Mouse (Mus musculus) ES-E14 (cell line): ENCODE data around the gene Fnbp1l. TPM values are rescaled to one million over a fixed set of nuclear protein-coding genes. Genes with fewer than 3 reads are reported as not detected.

Experiments
- DNase-seq: peaks from one replicate; pipeline ENCODE4 v3.0.0-alpha.2; 2013; ENCODE audit warnings: low read depth, low spot score
- H3K27ac ChIP-seq: 2 replicates; pipeline ENCODE4 v1.5.1; 2012; ENCODE audit warnings: low read depth, mild to moderate bottlenecking, low read length, moderate library complexity, mixed read lengths; ENCODE audit not compliant: poor library complexity, insufficient read depth, severe bottlenecking
- H3K36me3 ChIP-seq: 2 replicates; pipeline ENCODE4 v1.6.1; 2012; ENCODE audit warnings: mild to moderate bottlenecking, low read length, moderate library complexity, mixed read lengths; ENCODE audit not compliant: control insufficient read depth, poor library complexity, insufficient read depth, severe bottlenecking
- H3K4me1 ChIP-seq, 2 experiments: fragments of 150-350 bp in 1 of 2; sonication (generic) in 1 of 2; 2 replicates each; pipeline ENCODE4 v1.6.1; 2012; ENCODE audit warnings: low read length in 2 of 2, mild to moderate bottlenecking in 1 of 2, mixed read lengths in 1 of 2; ENCODE audit not compliant: control insufficient read depth in 2 of 2, insufficient read depth in 2 of 2, poor library complexity in 1 of 2
- H3K4me3 ChIP-seq, 2 experiments: fragments of 150-350 bp in 1 of 2; sonication (generic) in 1 of 2; 2 replicates each; pipeline ENCODE4 v1.5.1; 2012; ENCODE audit warnings: low read length in 2 of 2, low read depth in 1 of 2, mild to moderate bottlenecking in 1 of 2, mixed read lengths in 1 of 2; ENCODE audit not compliant: insufficient read depth in 1 of 2, poor library complexity in 1 of 2, severe bottlenecking in 1 of 2
- H3K9ac ChIP-seq: 2 replicates; pipeline ENCODE4 v1.6.1; 2012; ENCODE audit warnings: low read depth, mild to moderate bottlenecking, low read length, mixed read lengths; ENCODE audit not compliant: poor library complexity, insufficient read depth, severe bottlenecking
- H3K9me3 ChIP-seq: fragments of 150-350 bp; sonication (generic); 2 replicates; pipeline ENCODE4 v1.6.1; 2012; ENCODE audit warnings: low read depth, mild to moderate bottlenecking, low read length; ENCODE audit not compliant: control insufficient read depth, insufficient read depth
- CHD2 ChIP-seq: IDR thresholded peaks from 2 replicates; pipeline ENCODE4 v1.6.1; 2014; ENCODE audit warnings: mild to moderate bottlenecking, low read depth, low read length, inconsistent platforms
- HCFC1 ChIP-seq: IDR thresholded peaks from 2 replicates; pipeline ENCODE4 v1.6.1; 2012; ENCODE audit warnings: low read length, inconsistent platforms, borderline replicate concordance; ENCODE audit not compliant: insufficient read depth
- MAFK ChIP-seq: IDR thresholded peaks from 2 replicates; pipeline ENCODE4 v1.6.1; 2014; ENCODE audit warnings: mild to moderate bottlenecking, low read depth, low read length, inconsistent platforms; ENCODE audit not compliant: insufficient read depth
- ZC3H11A ChIP-seq: IDR thresholded peaks from 2 replicates; pipeline ENCODE4 v1.6.1; 2012; ENCODE audit warnings: low read depth, mild to moderate bottlenecking, inconsistent platforms, low read length, borderline replicate concordance
- ZNF384 ChIP-seq: IDR thresholded peaks from 2 replicates; pipeline ENCODE4 v1.6.1; 2012; ENCODE audit warnings: low read depth, low read length, inconsistent platforms
- in situ Hi-C, 2 experiments: fragments of 600-800 bp; cut with MboI; formaldehyde crosslinking; loops; one replicate each; pipeline ENCODE4 v1.15.1; 2025; ENCODE audit warnings: low sequenced_read_pairs in 2 of 2, inconsistent platforms in 1 of 2; ENCODE audit not compliant: unreplicated experiment in 2 of 2
- total RNA-seq: library from RNA; depleted of rRNA; stranded (reverse); fragments of 300-350 nt; gene quantifications from 2 replicates; pipeline ENCODE4 v1.2.3, GENCODE M21; 2012; rRNA removed

Fnbp1l gene
- total RNA-seq: 21.2 and 25.5 TPM in 2 replicates

GRCm38 (mm10) chr3:122618991-122619930 lies at the start of gene Fnbp1l:
Fnbp1l (minus strand) TSS chr3:122619715.
- Histone ChIP-seq H3K36me3 (no peaks in the 10 kb centered on the region), H3K27ac (peak within 1 kb of the TSS; percentile 79), H3K9ac (peak within 1 kb of the TSS; percentile 92), H3K9me3 (no peaks in the 10 kb centered on the region), H3K4me3 (peak within 1 kb of the TSS; percentile 80 to 95), H3K4me1 (peaks cover 3 to 8% of the 10 kb centered on the region in 2 experiments; a peak in 2 of 4 replicates)
- DNase-seq: peak; percentile 59
- in situ Hi-C loops: no loop called here
- no peak for TF ChIP-seq ZNF384
- TF ChIP-seq HCFC1: peak; percentile 54

DNA sequence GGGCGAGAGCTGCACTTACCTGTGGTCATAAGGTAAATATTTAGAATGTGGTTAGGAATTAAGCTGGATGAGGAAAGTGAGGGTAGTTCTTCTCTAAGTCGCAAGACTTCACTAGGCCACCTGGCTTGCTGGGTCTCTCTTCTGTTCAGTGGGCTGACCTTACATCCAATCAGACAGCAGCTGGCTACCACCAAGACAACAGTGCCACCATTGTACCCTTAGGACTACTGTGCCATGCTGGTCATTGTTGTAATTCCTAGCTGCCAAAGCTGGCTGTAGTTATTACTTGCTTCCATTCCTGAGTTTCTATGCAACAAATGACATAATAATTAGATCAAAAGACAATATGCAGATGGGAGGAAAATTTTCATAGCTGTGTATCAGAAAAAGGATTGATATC lies 41.3 kb upstream of the Fnbp1l start:
- Histone ChIP-seq H3K27ac (no peak overlapping the region), H3K4me3 (no peak overlapping the region), H3K9me3 (no peaks in the 10 kb centered on the region), H3K36me3 (no peaks in the 10 kb centered on the region), H3K9ac (no peak overlapping the region), H3K4me1 (no peaks in the 10 kb centered on the region)
- no peak for TF ChIP-seq MAFK
- TF ChIP-seq CHD2: no peak
- no peak for TF ChIP-seq ZNF384
- TF ChIP-seq ZC3H11A: no peak
- TF ChIP-seq HCFC1: no peak
- in situ Hi-C loops: no loop called here
- no peak for DNase-seq

DNA sequence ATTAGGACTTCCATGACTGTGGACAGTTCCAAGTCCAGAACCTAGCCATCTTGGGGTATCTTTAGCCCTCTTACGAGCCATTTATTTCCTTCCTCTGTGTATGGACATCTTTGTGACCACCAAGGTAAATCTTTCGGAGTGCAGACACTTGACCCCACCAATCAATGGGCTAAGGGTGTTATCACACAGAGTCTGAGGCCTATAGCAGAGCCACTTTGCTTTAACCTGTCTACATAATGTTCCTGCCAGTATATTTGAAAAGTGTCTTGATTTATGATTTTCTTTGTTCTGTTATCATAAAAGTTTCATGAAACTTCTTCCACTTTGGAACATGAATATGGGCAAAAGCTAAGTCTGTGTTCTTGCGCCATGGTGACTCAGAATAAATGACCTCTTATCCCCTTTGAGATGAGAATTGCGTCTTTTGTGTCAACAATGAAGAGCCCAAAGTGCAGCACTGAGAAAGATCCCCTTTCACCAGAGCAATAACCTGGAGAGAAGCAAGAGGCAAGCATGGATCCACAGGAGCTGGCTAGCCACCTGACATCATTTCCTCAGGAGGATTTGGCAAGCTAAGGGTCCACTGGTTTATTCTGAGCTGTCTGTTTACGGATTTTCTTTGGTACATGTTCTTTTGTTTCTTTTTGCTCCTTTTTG lies 39.9 kb upstream of the Fnbp1l start:
- H3K27ac ChIP-seq: no peak overlapping the region
- TF ChIP-seq HCFC1 (no peak), CHD2 (no peak), ZNF384 (no peak), MAFK (no peak), ZC3H11A (no peak)
- in situ Hi-C loops: no loop called here

DNA sequence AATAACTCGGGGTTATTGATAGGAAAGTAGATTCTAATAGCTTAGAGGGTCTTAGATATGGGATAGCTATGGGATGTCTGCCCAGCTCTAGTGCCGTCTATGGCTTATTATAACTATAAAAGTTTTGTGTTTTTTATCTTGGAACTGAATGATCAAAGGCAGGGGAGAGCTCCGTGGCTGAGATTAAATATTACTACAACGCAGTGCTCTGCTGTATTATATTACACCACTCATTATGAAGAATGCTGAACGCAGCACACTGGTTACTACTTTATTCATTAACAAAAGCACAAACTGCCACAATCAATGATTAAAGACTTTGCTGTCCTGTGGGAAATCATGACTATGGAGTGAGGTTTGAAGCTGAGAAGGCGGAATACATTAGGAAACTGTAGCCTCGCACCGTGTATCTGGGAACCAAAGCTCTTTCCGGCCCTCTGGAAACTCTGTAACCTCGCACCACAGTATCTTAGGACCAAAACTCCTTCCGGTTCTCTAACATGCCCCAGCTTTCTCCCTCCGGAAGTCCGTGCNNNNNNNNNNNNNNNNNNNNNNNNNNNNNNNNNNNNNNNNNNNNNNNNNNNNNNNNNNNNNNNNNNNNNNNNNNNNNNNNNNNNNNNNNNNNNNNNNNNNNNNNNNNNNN lies 27.8 kb upstream of the Fnbp1l start:
- H3K9me3 ChIP-seq: no peaks in the 10 kb centered on the region
- H3K36me3 ChIP-seq: no peaks in the 10 kb centered on the region
- H3K9ac ChIP-seq: no peak overlapping the region
- DNase-seq: no peak
- no peaks in the 10 kb centered on the region for H3K4me1 ChIP-seq
- TF ChIP-seq ZC3H11A (no peak), MAFK (no peak), CHD2 (no peak), ZNF384 (no peak), HCFC1 (no peak)
- no peak overlapping the region for H3K4me3 ChIP-seq
- in situ Hi-C loops: loop anchor here (10.0 to 25.0 kb wide), 3 partner anchors 137 to 335 kb away; no protein-coding TSS in a partner anchor
- H3K27ac ChIP-seq: no peak overlapping the region

More for the DNA sequence above, 39.9 kb upstream of the Fnbp1l start:
- H3K4me3 ChIP-seq: no peak overlapping the region
- DNase-seq: no peak
- no peaks in the 10 kb centered on the region for H3K4me1 ChIP-seq
- H3K9me3 ChIP-seq: no peaks in the 10 kb centered on the region
- H3K36me3 ChIP-seq: no peaks in the 10 kb centered on the region
- no peak overlapping the region for H3K9ac ChIP-seq
